Mouse (Mus musculus): ENCODE results near the gene Gca. TPM values are rescaled to one million over a fixed set of nuclear protein-coding genes. Genes with fewer than 3 reads are reported as not detected.

The Gca gene
- 67.5 TPM for polyA plus RNA-seq (2014; fragmentation: Illumina TruSeq; extraction: RNeasy Lipid Tissue Mini Kit (QIAGEN cat#74804); ENCODE audit: low read depth, low replicate concordance)

GRCm38 (mm10) chr2:62664135-62664670, at the start of gene Gca:
Gca (plus strand) TSS chr2:62664285.

GRCm38 (mm10) chr2:62646014-62646645, 18.0 kb upstream of the Gca start, which contains the start of gene Ifih1:
Ifih1 (minus strand) TSS chr2:62646255.

Other genes with a start within 250 kb of the Gca start
- 271 TPM for gene Gcg, start 180.6 kb upstream of the Gca start, polyA plus RNA-seq (2014; fragmentation: Illumina TruSeq; extraction: RNeasy Lipid Tissue Mini Kit (QIAGEN cat#74804); ENCODE audit: low read depth, low replicate concordance)
- 18.9 TPM for gene Fap, start 90.2 kb upstream of the Gca start, polyA plus RNA-seq (2014; fragmentation: Illumina TruSeq; extraction: RNeasy Lipid Tissue Mini Kit (QIAGEN cat#74804); ENCODE audit: low read depth, low replicate concordance)
- gene Ifih1, start 18.0 kb upstream of the Gca start, polyA plus RNA-seq (2014; fragmentation: Illumina TruSeq; extraction: RNeasy Lipid Tissue Mini Kit (QIAGEN cat#74804); ENCODE audit: low read depth, low replicate concordance), result 119 TPM

All from sigmoid colon, adult 10 weeks (tissue).